Mouse (Mus musculus): Measurements from ENCODE around the gene Unc13c.

Unc13c gene

GRCm38 (mm10) chr9:73882393-73882919 lies 86.3 kb downstream of the Unc13c start:
- no peak for DNase-seq (ENCODE audit: low spot score in 2 of 2)

GRCm38 (mm10) chr9:73867410-73868067 lies 101.2 kb downstream of the Unc13c start:
- DNase-seq (ENCODE audit: low spot score in 2 of 2) = no peak

- no peak for DNase-seq (ENCODE audit: low spot score in 2 of 2)
Measured at GRCm38 (mm10) chr9:73866666-73867065, 102.1 kb downstream of the Unc13c start.

GRCm38 (mm10) chr9:73859469-73859868 lies 109.3 kb downstream of the Unc13c start:
- no peak for DNase-seq (ENCODE audit: low spot score in 2 of 2)

GRCm38 (mm10) chr9:73854281-73854680 lies 114.5 kb downstream of the Unc13c start:
- no peak for DNase-seq (ENCODE audit: low spot score in 2 of 2)

GRCm38 (mm10) chr9:73806681-73807080 lies 162.1 kb downstream of the Unc13c start:
- no peak for DNase-seq (ENCODE audit: low spot score in 2 of 2)

GRCm38 (mm10) chr9:73774616-73775015 lies 194.2 kb downstream of the Unc13c start:
- DNase-seq (ENCODE audit: low spot score in 2 of 2) = no peak

GRCm38 (mm10) chr9:73755185-73755584 lies 213.6 kb downstream of the Unc13c start:
- DNase-seq (ENCODE audit: low spot score in 2 of 2) = no peak

- DNase-seq (ENCODE audit: low spot score in 2 of 2) = no peak
Measured at GRCm38 (mm10) chr9:73753480-73753879, 215.3 kb downstream of the Unc13c start.

GRCm38 (mm10) chr9:73751344-73751743 lies 217.4 kb downstream of the Unc13c start:
- DNase-seq (ENCODE audit: low spot score in 2 of 2) = no peak

GRCm38 (mm10) chr9:73734446-73734845 lies 234.3 kb downstream of the Unc13c start:
- no peak for DNase-seq (ENCODE audit: low spot score in 2 of 2)

- DNase-seq (ENCODE audit: low spot score in 2 of 2) = no peak
Measured at GRCm38 (mm10) chr9:73725717-73726662, 242.8 kb downstream of the Unc13c start.

- no peak for DNase-seq (ENCODE audit: low spot score in 2 of 2)
Measured at GRCm38 (mm10) chr9:73724776-73725175, 244.0 kb downstream of the Unc13c start.

- no peak for DNase-seq (ENCODE audit: low spot score in 2 of 2)
Measured at GRCm38 (mm10) chr9:73713508-73713907, 255.3 kb downstream of the Unc13c start.

GRCm38 (mm10) chr9:73697103-73697502 lies 271.7 kb downstream of the Unc13c start:
- DNase-seq (ENCODE audit: low spot score in 2 of 2) = no peak

- DNase-seq (ENCODE audit: low spot score in 2 of 2) = no peak
Measured at GRCm38 (mm10) chr9:73681580-73681979, 287.2 kb downstream of the Unc13c start.

- DNase-seq (ENCODE audit: low spot score in 2 of 2) = no peak
Measured at GRCm38 (mm10) chr9:73680545-73681495, 287.9 kb downstream of the Unc13c start.

GRCm38 (mm10) chr9:73671656-73672212 lies 297.0 kb downstream of the Unc13c start:
- DNase-seq (ENCODE audit: low spot score in 2 of 2) = no peak

GRCm38 (mm10) chr9:73670040-73670439 lies 298.7 kb downstream of the Unc13c start:
- no peak for DNase-seq (ENCODE audit: low spot score in 2 of 2)

GRCm38 (mm10) chr9:73662839-73663238 lies 305.9 kb downstream of the Unc13c start:
- no peak for DNase-seq (ENCODE audit: low spot score in 2 of 2)

GRCm38 (mm10) chr9:73649088-73649487 lies 319.7 kb downstream of the Unc13c start:
- no peak for DNase-seq (ENCODE audit: low spot score in 2 of 2)

All from urinary bladder, postnatal 36 days (tissue).